Mouse (Mus musculus) spleen, adult 2 months (tissue): ENCODE measurements around the gene Fuca1. TPM values are rescaled to one million over a fixed set of nuclear protein-coding genes. Genes with fewer than 3 reads are reported as not detected.

ENCODE experiments used
- DNase-seq, 2 experiments: peaks; one replicate each; pipeline versions ENCODE4 v3.0.0 to v3.0.0-alpha.2; 2012 to 2021; ENCODE audit warnings: low spot score in 2 of 2, low read depth in 1 of 2
- H3K27ac ChIP-seq: fragments of 200-500 bp; 2 replicates; pipeline ENCODE4 v1.5.1; 2012; ENCODE audit warnings: low read length, inconsistent platforms; ENCODE audit not compliant: insufficient read depth
- H3K27me3 ChIP-seq: fragments of 200-500 bp; 2 replicates; pipeline ENCODE4 v1.6.1; 2012; ENCODE audit warnings: mild to moderate bottlenecking, moderate library complexity, low read length, inconsistent platforms; ENCODE audit not compliant: control insufficient read depth, insufficient read depth
- H3K36me3 ChIP-seq: fragments of 200-500 bp; 2 replicates; pipeline ENCODE4 v1.6.1; 2012; ENCODE audit warnings: mild to moderate bottlenecking, low read length, inconsistent platforms; ENCODE audit not compliant: control insufficient read depth, insufficient read depth
- H3K4me1 ChIP-seq: fragments of 200-500 bp; 2 replicates; pipeline ENCODE4 v1.6.1; 2011; ENCODE audit warnings: inconsistent platforms; ENCODE audit not compliant: control insufficient read depth, insufficient read depth, insufficient read length
- H3K4me3 ChIP-seq: fragments of 200-500 bp; 2 replicates; pipeline ENCODE4 v1.5.1; 2011; ENCODE audit warnings: mild to moderate bottlenecking, inconsistent platforms; ENCODE audit not compliant: insufficient read depth, insufficient read length; ENCODE audit errors: extremely low read depth
- CTCF ChIP-seq: fragments of 200-500 bp; IDR thresholded peaks from 2 replicates; pipeline ENCODE4 v1.5.1; 2011; ENCODE audit warnings: mild to moderate bottlenecking, inconsistent platforms; ENCODE audit not compliant: insufficient read depth, insufficient read length, insufficient replicate concordance; ENCODE audit errors: extremely low read depth
- POLR2A ChIP-seq: fragments of 200-500 bp; IDR thresholded peaks from 2 replicates; pipeline ENCODE4 v1.6.1; 2011; ENCODE audit warnings: low read depth, low read length, inconsistent platforms
- WGBS: fragments of 180-500 bp; shearing (Covaris S2); methylation state at CpG from one replicate; pipeline ENCODE4 v1.1.7; 2018; 5-methylcytosine and 5-hydroxymethylcytosine counted together
- polyA plus RNA-seq: library from polyadenylated mRNA; depleted of rRNA; stranded (reverse); fragments of >200 nt; gene quantifications from 2 replicates; pipeline ENCODE4 v1.2.3, GENCODE M21; 2012

Fuca1 gene
- polyA plus RNA-seq, 1 experiment = 45.7 TPM

DNA sequence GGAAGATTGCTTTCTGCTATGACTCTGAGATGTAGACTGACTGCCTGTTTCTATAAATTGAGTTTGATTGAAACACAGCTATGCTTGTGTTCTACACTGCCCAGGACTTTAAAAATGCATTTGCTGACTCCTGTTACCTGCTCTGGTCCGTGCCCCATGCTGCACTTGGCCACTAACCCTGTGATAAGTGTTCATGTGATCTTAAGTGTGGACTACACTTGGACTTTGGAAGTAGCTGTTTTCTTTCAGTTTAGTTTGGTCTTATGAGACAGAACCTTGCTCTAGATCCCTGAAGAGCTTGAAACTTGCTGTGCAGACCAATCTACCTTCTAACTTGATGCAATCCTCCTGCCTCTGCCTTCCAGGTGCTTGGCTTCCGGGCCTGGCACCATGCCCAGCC, 3.9 kb downstream of the Fuca1 start:
- peaks cover 17% of the 10 kb centered on the region for H3K36me3 ChIP-seq
- no peak overlapping the region for H3K27ac ChIP-seq

GRCm38 (mm10) chr4:135925341-135925740, 4.8 kb downstream of the Fuca1 start:
- 88% methylated on average over 5 of the region's 5 CpGs for WGBS
- DNase-seq = no peak
- Histone ChIP-seq H3K4me1 (no peaks in the 10 kb centered on the region; the same call in 1 of the 2 replicates), H3K27ac (no peak overlapping the region), H3K36me3 (peaks cover 19% of the 10 kb centered on the region), H3K27me3 (no peaks in the 10 kb centered on the region), H3K4me3 (no peak overlapping the region)
- TF ChIP-seq CTCF (no peak), POLR2A (no peak)

More for the DNA sequence above, 3.9 kb downstream of the Fuca1 start:
- 94% methylated on average over 2 of the region's 2 CpGs for WGBS
- DNase-seq = no peak
- H3K4me1 ChIP-seq = peaks cover 1% of the 10 kb centered on the region; the same call in 1 of the 2 replicates
- TF ChIP-seq POLR2A (no peak), CTCF (no peak)
- H3K27me3 ChIP-seq = no peaks in the 10 kb centered on the region
- H3K4me3 ChIP-seq = no peak overlapping the region

GRCm38 (mm10) chr4:135926195-135926808, 5.8 kb downstream of the Fuca1 start:
- Histone ChIP-seq H3K4me3 (no peak overlapping the region), H3K36me3 (peaks cover 23% of the 10 kb centered on the region), H3K27ac (no peak overlapping the region), H3K4me1 (no peaks in the 10 kb centered on the region; the same call in 1 of the 2 replicates), H3K27me3 (no peaks in the 10 kb centered on the region)
- TF ChIP-seq POLR2A (no peak), CTCF (no peak)
- 89% methylated on average over 10 of the region's 10 CpGs for WGBS
- no peak for DNase-seq

DNA sequence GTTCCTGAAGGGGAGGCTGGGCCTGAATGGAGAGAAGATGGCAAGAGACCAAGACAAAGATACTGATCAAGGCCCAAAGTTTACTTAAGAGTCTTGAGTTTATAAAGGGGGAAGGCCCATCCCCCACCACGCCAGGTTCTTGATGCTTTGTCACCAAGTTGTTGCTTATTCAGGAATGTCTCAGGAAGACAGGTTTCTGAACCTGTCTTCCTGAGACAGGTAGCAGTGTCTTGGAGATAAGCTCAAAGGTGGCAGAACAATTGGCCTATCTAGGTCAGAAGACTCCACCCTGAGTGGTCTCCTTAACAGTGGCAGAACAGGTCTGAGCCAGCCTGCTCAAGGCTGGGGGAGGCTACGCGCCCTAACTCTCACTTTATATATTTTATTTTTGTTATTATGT, 6.3 kb downstream of the Fuca1 start:
- H3K36me3 ChIP-seq = peaks cover 25% of the 10 kb centered on the region
- DNase-seq = no peak
- WGBS = 94% methylated on average over 3 of the region's 3 CpGs
- TF ChIP-seq CTCF = no peak
- no peak for TF ChIP-seq POLR2A
- H3K4me3 ChIP-seq = no peak overlapping the region
- no peaks in the 10 kb centered on the region; the same call in 1 of the 2 replicates for H3K4me1 ChIP-seq
- no peaks in the 10 kb centered on the region for H3K27me3 ChIP-seq
- no peak overlapping the region for H3K27ac ChIP-seq

GRCm38 (mm10) chr4:135928376-135928775, 7.8 kb downstream of the Fuca1 start:
- H3K4me1 ChIP-seq = no peaks in the 10 kb centered on the region
- no peak for DNase-seq
- no peak overlapping the region for H3K27ac ChIP-seq
- TF ChIP-seq POLR2A (no peak), CTCF (no peak)
- no peaks in the 10 kb centered on the region for H3K27me3 ChIP-seq
- peaks cover 30% of the 10 kb centered on the region for H3K36me3 ChIP-seq
- no peak overlapping the region for H3K4me3 ChIP-seq
- 96% methylated on average over 9 of the region's 9 CpGs for WGBS

- H3K4me3 ChIP-seq = no peak overlapping the region
- H3K36me3 ChIP-seq = peaks cover 36% of the 10 kb centered on the region
- no peaks in the 10 kb centered on the region for H3K4me1 ChIP-seq
- H3K27me3 ChIP-seq = no peaks in the 10 kb centered on the region
- H3K27ac ChIP-seq = no peak overlapping the region
- TF ChIP-seq POLR2A = no peak
- no peak for TF ChIP-seq CTCF
- 81% methylated on average over 5 of the region's 5 CpGs for WGBS
- no peak for DNase-seq
Measured at GRCm38 (mm10) chr4:135929405-135929804, 8.9 kb downstream of the Fuca1 start.

DNA sequence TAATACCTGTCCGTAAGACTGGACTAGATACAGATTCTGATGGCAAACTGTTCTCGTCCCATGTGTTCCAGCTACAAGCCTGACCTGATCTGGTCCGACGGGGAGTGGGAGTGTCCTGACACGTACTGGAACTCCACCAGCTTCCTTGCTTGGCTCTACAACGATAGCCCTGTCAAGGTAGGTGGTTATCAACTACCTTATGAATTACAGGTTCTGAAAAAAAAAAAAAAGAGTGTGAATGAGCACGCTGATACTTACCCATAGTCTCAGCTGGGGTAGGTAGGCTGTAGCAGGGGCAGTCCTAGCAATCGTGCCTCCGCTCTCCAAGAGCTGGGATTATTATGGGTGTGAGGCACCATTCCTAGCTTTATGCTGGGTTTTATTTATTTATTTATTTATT, 9.3 kb downstream of the Fuca1 start:
- TF ChIP-seq CTCF (no peak), POLR2A (no peak)
- H3K4me1 ChIP-seq = no peaks in the 10 kb centered on the region
- H3K27me3 ChIP-seq = no peaks in the 10 kb centered on the region
- peaks cover 37% of the 10 kb centered on the region for H3K36me3 ChIP-seq
- WGBS = 93% methylated on average over 9 of the region's 9 CpGs
- no peak overlapping the region for H3K4me3 ChIP-seq
- no peak for DNase-seq
- no peak overlapping the region for H3K27ac ChIP-seq
